Mouse (Mus musculus) C2C12 (cell line): ENCODE results near the gene Slc13a2.

Source experiments
- CTCF ChIP-seq: IDR thresholded peaks from one replicate; pipeline ENCODE4 v1.5.1; 2011; ENCODE audit not compliant: control insufficient read depth, insufficient read depth, insufficient read length
- FOSL1 ChIP-seq: IDR thresholded peaks from one replicate; pipeline ENCODE4 v1.8.0; 2011; ENCODE audit warnings: mild to moderate bottlenecking, low read length; ENCODE audit not compliant: poor library complexity, insufficient read depth, severe bottlenecking
- MAX ChIP-seq: IDR thresholded peaks from one replicate; pipeline ENCODE4 v1.6.1; 2011; ENCODE audit warnings: mild to moderate bottlenecking, control low read depth
- USF1 ChIP-seq: IDR thresholded peaks from one replicate; pipeline ENCODE4 v1.6.1; 2011; ENCODE audit warnings: low read depth, mild to moderate bottlenecking, control low read depth, moderate library complexity

GRCm38 (mm10) chr11:78463286-78464036 is 41.4 kb upstream of the Slc13a2 start:
- TF ChIP-seq MAX, result no peak
- TF ChIP-seq CTCF, result no peak
- TF ChIP-seq USF1, result no peak
- no peak for TF ChIP-seq FOSL1
